Mouse (Mus musculus): ENCODE results near the gene Pgrmc2. TPM values are rescaled to one million over a fixed set of nuclear protein-coding genes. Genes with fewer than 3 reads are reported as not detected.
A peak's percentile ranks its signal among the peaks of the same experiment; 100 is the strongest.

Gene Pgrmc2
- total and polyA plus RNA-seq, 2 experiments from 2014 or later, result 27.9 to 28.4 TPM

GRCm38 (mm10) chr3:41082520-41082884 lies 344 bp downstream of the Pgrmc2 start:
- peaks cover 11% of the 10 kb centered on the region; the same call in 1 of the 2 replicates for H3K4me1 ChIP-seq (ENCODE audit: insufficient read depth, low read length)
- H3K9me3 ChIP-seq (ENCODE audit: low read length), result no peaks in the 10 kb centered on the region
- no peak for DNase-seq (ENCODE audit: low spot score)
- H3K27ac ChIP-seq (ENCODE audit: low read depth, low read length), result peak overlapping the region; percentile 80
- peak overlapping the region; percentile 89 for H3K4me3 ChIP-seq (ENCODE audit: low read depth, low read length)
- 2% methylated on average over 12 of the region's 43 CpGs for WGBS
- H3K4me2 ChIP-seq (ENCODE audit: low read depth, low read length, poor library complexity, severe bottlenecking), result peak overlapping the region; percentile 92
- TF ChIP-seq CTCF (IDR thresholded peaks at IDR 0.05), result no peak
- no peaks in the 10 kb centered on the region for H3K36me3 ChIP-seq (ENCODE audit: insufficient read depth, low read length)
- H3K27me3 ChIP-seq (ENCODE audit: insufficient read depth, low read length), result no peaks in the 10 kb centered on the region
- H3K9ac ChIP-seq (replicated peaks; ENCODE audit: low read length, poor library complexity, severe bottlenecking), result peak overlapping the region; percentile 81
- peak; percentile 50 for ATAC-seq (ENCODE audit: low FRiP score)

GRCm38 (mm10) chr3:41081474-41082301 lies 1.2 kb downstream of the Pgrmc2 start:
- ATAC-seq (ENCODE audit: low FRiP score), result no peak
- Histone ChIP-seq H3K9me3 (ENCODE audit: low read length) (no peaks in the 10 kb centered on the region), H3K27me3 (ENCODE audit: insufficient read depth, low read length) (no peaks in the 10 kb centered on the region), H3K36me3 (ENCODE audit: insufficient read depth, low read length) (no peaks in the 10 kb centered on the region), H3K4me3 (ENCODE audit: low read depth, low read length) (peak overlapping the region; percentile 89), H3K4me1 (ENCODE audit: insufficient read depth, low read length) (peaks cover 11% of the 10 kb centered on the region; the same call in 1 of the 2 replicates), H3K9ac (replicated peaks; ENCODE audit: low read length, poor library complexity, severe bottlenecking) (peak overlapping the region; percentile 81), H3K27ac (ENCODE audit: low read depth, low read length) (no peak overlapping the region), H3K4me2 (ENCODE audit: low read depth, low read length, poor library complexity, severe bottlenecking) (peak overlapping the region; percentile 92)
- 2% methylated on average over 23 of the region's 23 CpGs for WGBS
- TF ChIP-seq CTCF (IDR thresholded peaks at IDR 0.05), result no peak
- no peak for DNase-seq (ENCODE audit: low spot score)

GRCm38 (mm10) chr3:41080724-41081123 lies 2.1 kb downstream of the Pgrmc2 start:
- H3K27ac ChIP-seq (ENCODE audit: low read depth, low read length), result no peak overlapping the region
- TF ChIP-seq CTCF (IDR thresholded peaks at IDR 0.05), result no peak
- peak overlapping the region; percentile 89; the same call in 1 of the 2 replicates for H3K4me3 ChIP-seq (ENCODE audit: low read depth, low read length)
- H3K4me1 ChIP-seq (ENCODE audit: insufficient read depth, low read length), result peaks cover 11% of the 10 kb centered on the region; the same call in 1 of the 2 replicates
- ATAC-seq (ENCODE audit: low FRiP score) (no peak), DNase-seq (ENCODE audit: low spot score) (no peak)
- H3K9ac ChIP-seq (replicated peaks; ENCODE audit: low read length, poor library complexity, severe bottlenecking), result no peak overlapping the region
- H3K4me2 ChIP-seq (ENCODE audit: low read depth, low read length, poor library complexity, severe bottlenecking), result peak overlapping the region; percentile 92
- H3K36me3 ChIP-seq (ENCODE audit: insufficient read depth, low read length), result no peaks in the 10 kb centered on the region
- 40% methylated on average over 3 of the region's 3 CpGs for WGBS
- no peaks in the 10 kb centered on the region for H3K9me3 ChIP-seq (ENCODE audit: low read length)
- H3K27me3 ChIP-seq (ENCODE audit: insufficient read depth, low read length), result no peaks in the 10 kb centered on the region

- ATAC-seq (ENCODE audit: low FRiP score) (no peak), DNase-seq (ENCODE audit: low spot score) (no peak)
- no peaks in the 10 kb centered on the region for H3K36me3 ChIP-seq (ENCODE audit: insufficient read depth, low read length)
- no peaks in the 10 kb centered on the region for H3K27me3 ChIP-seq (ENCODE audit: insufficient read depth, low read length)
- no peak overlapping the region for H3K9ac ChIP-seq (replicated peaks; ENCODE audit: low read length, poor library complexity, severe bottlenecking)
- peaks cover 7% of the 10 kb centered on the region; the same call in 1 of the 2 replicates for H3K4me1 ChIP-seq (ENCODE audit: insufficient read depth, low read length)
- H3K9me3 ChIP-seq (ENCODE audit: low read length), result no peaks in the 10 kb centered on the region
- no peak for TF ChIP-seq CTCF (IDR thresholded peaks at IDR 0.05)
- H3K27ac ChIP-seq (ENCODE audit: low read depth, low read length), result no peak overlapping the region
- 97% methylated on average over 2 of the region's 2 CpGs for WGBS
- H3K4me2 ChIP-seq (ENCODE audit: low read depth, low read length, poor library complexity, severe bottlenecking), result no peak overlapping the region
- no peak overlapping the region for H3K4me3 ChIP-seq (ENCODE audit: low read depth, low read length)
Measured at GRCm38 (mm10) chr3:41078673-41079072, 4.2 kb downstream of the Pgrmc2 start.

- Histone ChIP-seq H3K9me3 (ENCODE audit: low read length) (no peaks in the 10 kb centered on the region), H3K9ac (replicated peaks; ENCODE audit: low read length, poor library complexity, severe bottlenecking) (no peak overlapping the region), H3K4me1 (ENCODE audit: insufficient read depth, low read length) (no peaks in the 10 kb centered on the region), H3K27ac (ENCODE audit: low read depth, low read length) (no peak overlapping the region), H3K4me3 (ENCODE audit: low read depth, low read length) (no peak overlapping the region), H3K4me2 (ENCODE audit: low read depth, low read length, poor library complexity, severe bottlenecking) (no peak overlapping the region), H3K36me3 (ENCODE audit: insufficient read depth, low read length) (no peaks in the 10 kb centered on the region), H3K27me3 (ENCODE audit: insufficient read depth, low read length) (no peaks in the 10 kb centered on the region)
- 89% methylated on average over 8 of the region's 8 CpGs for WGBS
- no peak for TF ChIP-seq CTCF (IDR thresholded peaks at IDR 0.05)
- no peak for ATAC-seq (ENCODE audit: low FRiP score)
- no peak for DNase-seq (ENCODE audit: low spot score)
Measured at GRCm38 (mm10) chr3:41075376-41075775, 7.5 kb downstream of the Pgrmc2 start.

- no peak overlapping the region for H3K4me3 ChIP-seq (ENCODE audit: low read depth, low read length)
- TF ChIP-seq CTCF (IDR thresholded peaks at IDR 0.05), result peak; percentile 57
- 71% methylated on average over 2 of the region's 2 CpGs for WGBS
- no peaks in the 10 kb centered on the region for H3K4me1 ChIP-seq (ENCODE audit: insufficient read depth, low read length)
- ATAC-seq (ENCODE audit: low FRiP score) (no peak), DNase-seq (ENCODE audit: low spot score) (peak; percentile 26)
- H3K9me3 ChIP-seq (ENCODE audit: low read length), result no peaks in the 10 kb centered on the region
- H3K9ac ChIP-seq (replicated peaks; ENCODE audit: low read length, poor library complexity, severe bottlenecking), result no peak overlapping the region
- peaks cover 18% of the 10 kb centered on the region for H3K36me3 ChIP-seq (ENCODE audit: insufficient read depth, low read length)
- no peaks in the 10 kb centered on the region for H3K27me3 ChIP-seq (ENCODE audit: insufficient read depth, low read length)
- no peak overlapping the region for H3K27ac ChIP-seq (ENCODE audit: low read depth, low read length)
- no peak overlapping the region for H3K4me2 ChIP-seq (ENCODE audit: low read depth, low read length, poor library complexity, severe bottlenecking)
Measured at GRCm38 (mm10) chr3:41070519-41070918, 12.3 kb downstream of the Pgrmc2 start.

Measured in midbrain, postnatal 0 days (tissue).